ENCODE assay signal across 18 mouse cellular contexts in the genomic region with DNA sequence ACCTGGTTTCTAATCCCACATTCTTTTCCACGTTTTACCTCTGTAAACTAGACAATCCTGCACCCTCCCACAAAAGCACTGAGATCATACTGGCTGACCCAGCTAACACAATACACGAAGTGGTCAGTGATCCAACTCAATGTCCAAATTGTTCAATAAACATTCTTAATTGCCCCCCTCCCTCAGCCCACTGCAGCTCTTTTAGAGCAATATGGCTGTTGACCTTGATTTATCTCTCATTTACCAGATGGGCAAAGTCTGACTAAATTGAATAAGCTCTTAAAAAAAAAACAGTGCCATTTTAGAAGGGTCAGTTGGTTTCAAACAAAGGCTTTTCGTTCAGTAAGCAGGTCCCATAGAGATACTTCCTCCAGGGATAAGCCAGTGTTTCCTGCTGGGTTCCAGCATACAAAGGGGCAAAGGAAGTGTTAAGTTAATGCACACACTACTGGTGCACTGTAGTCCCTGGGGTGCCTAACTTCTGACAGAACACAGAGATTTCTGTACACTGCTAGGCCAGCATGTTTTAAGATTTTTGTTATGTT.
DNase-seq lines count a peak whose midpoint lies in the region; ATAC-seq lines count a peak whose summit lies in the region.
"Had no signal": no experiment of that assay in that cellular context is flagged by ENCODE, and none has a peak within 500 bp of the region (broad histone marks: within the 10 kb centered on the region; RNA-seq: fewer than 3 reads in every experiment).

No protein-coding gene starts in this region.

- no peak overlapping the region for H3K9ac ChIP-seq in kidney, embryonic 16.5 days (replicated peaks; ENCODE audit: low read length)
- no peak overlapping the region for H3K9ac ChIP-seq in midbrain, embryonic 12.5 days (replicated peaks)
- H3K9ac ChIP-seq in midbrain, embryonic 15.5 days: no peak overlapping the region
- no peak overlapping the region for H3K9ac ChIP-seq in neural tube, embryonic 11.5 days (ENCODE audit: low read length)
- H3K9ac ChIP-seq: liver, embryonic 15.5 days had no signal

- ATAC-seq in kidney, embryonic 16.5 days (ENCODE audit: low FRiP score, low TSS enrichment): no peak
- no peak for ATAC-seq in midbrain, embryonic 12.5 days (ENCODE audit: low FRiP score, low read depth)
- no peak for ATAC-seq in midbrain, embryonic 15.5 days (replicated peaks)
- no peak for ATAC-seq in neural tube, embryonic 11.5 days (ENCODE audit: insufficient read depth, low FRiP score, low TSS enrichment)
- ATAC-seq: intestine, embryonic 16.5 days had no signal

- no peaks in the 10 kb centered on the region for H3K9me3 ChIP-seq in kidney, embryonic 16.5 days (ENCODE audit: low read length)
- no peaks in the 10 kb centered on the region for H3K9me3 ChIP-seq in midbrain, embryonic 12.5 days
- H3K9me3 ChIP-seq in midbrain, embryonic 15.5 days: no peaks in the 10 kb centered on the region
- H3K9me3 ChIP-seq in neural tube, embryonic 11.5 days (ENCODE audit: control insufficient read depth, low read length): no peaks in the 10 kb centered on the region
- H3K9me3 ChIP-seq: liver, embryonic 15.5 days had no signal

- 19% methylated on average over 3 of the region's 3 CpGs for WGBS in kidney, embryonic 16.5 days
- WGBS in midbrain, embryonic 12.5 days: 14% methylated on average over 3 of the region's 3 CpGs
- 13% methylated on average over 3 of the region's 3 CpGs for WGBS in midbrain, embryonic 15.5 days
- 29% methylated on average over 3 of the region's 3 CpGs for WGBS in neural tube, embryonic 11.5 days

- intact Hi-C loops in heart, postnatal 14 days (cut with DNase I): no loop called here
- intact Hi-C loops in left cerebral cortex, postnatal 14 days (cut with DNase I): no loop called here

- H3K36me3 ChIP-seq in kidney, embryonic 16.5 days (ENCODE audit: insufficient read depth, low read length): no peaks in the 10 kb centered on the region
- no peaks in the 10 kb centered on the region for H3K36me3 ChIP-seq in midbrain, embryonic 12.5 days
- no peaks in the 10 kb centered on the region for H3K36me3 ChIP-seq in midbrain, embryonic 15.5 days (replicated peaks)
- no peaks in the 10 kb centered on the region for H3K36me3 ChIP-seq in neural tube, embryonic 11.5 days (ENCODE audit: control insufficient read depth, insufficient read depth, low read length)
- H3K36me3 ChIP-seq: liver, embryonic 15.5 days had no signal

- H3K27ac ChIP-seq in kidney, embryonic 16.5 days (ENCODE audit: low read length): peak overlapping the region; percentile 29; the same call in 1 of the 2 replicates
- peak overlapping the region; percentile 35; the same call in 1 of the 2 replicates for H3K27ac ChIP-seq in midbrain, embryonic 12.5 days (replicated peaks)
- H3K27ac ChIP-seq in midbrain, embryonic 15.5 days: no peak overlapping the region
- 0 out of 2 replicates have a peak overlapping the region, but pooled peaks have one; percentile 39 for H3K27ac ChIP-seq in neural tube, embryonic 11.5 days (ENCODE audit: low read depth, low read length)
- H3K27ac ChIP-seq: liver, embryonic 15.5 days had no signal

- no peak overlapping the region for H3K4me2 ChIP-seq in kidney, embryonic 16.5 days (replicated peaks; ENCODE audit: low read depth, low read length)
- H3K4me2 ChIP-seq in midbrain, embryonic 12.5 days (replicated peaks): no peak overlapping the region
- no peak overlapping the region for H3K4me2 ChIP-seq in midbrain, embryonic 15.5 days
- peak overlapping the region; percentile 22; the same call in 1 of the 2 replicates for H3K4me2 ChIP-seq in neural tube, embryonic 11.5 days (ENCODE audit: low read depth)
- H3K4me2 ChIP-seq: liver, embryonic 15.5 days had no signal

- peaks cover 8% of the 10 kb centered on the region; the same call in 1 of the 2 replicates for H3K4me1 ChIP-seq in kidney, embryonic 16.5 days (ENCODE audit: insufficient read depth, low read length)
- peaks cover 8% of the 10 kb centered on the region; the same call in 1 of the 2 replicates for H3K4me1 ChIP-seq in midbrain, embryonic 12.5 days
- H3K4me1 ChIP-seq in midbrain, embryonic 15.5 days: no peaks in the 10 kb centered on the region; the same call in 1 of the 2 replicates
- H3K4me1 ChIP-seq in neural tube, embryonic 11.5 days (ENCODE audit: control insufficient read depth, insufficient read depth, low read length): peaks cover 9% of the 10 kb centered on the region; the same call in 1 of the 2 replicates
- H3K4me1 ChIP-seq: liver, embryonic 15.5 days had no signal

- no peaks in the 10 kb centered on the region for H3K27me3 ChIP-seq in kidney, embryonic 16.5 days (ENCODE audit: insufficient read depth, low read length)
- H3K27me3 ChIP-seq in midbrain, embryonic 12.5 days: no peaks in the 10 kb centered on the region
- H3K27me3 ChIP-seq in midbrain, embryonic 15.5 days (replicated peaks): no peaks in the 10 kb centered on the region
- H3K27me3 ChIP-seq in neural tube, embryonic 11.5 days (ENCODE audit: control insufficient read depth, insufficient read depth, low read length): no peaks in the 10 kb centered on the region
- H3K27me3 ChIP-seq: liver, embryonic 15.5 days had no signal

- no peak overlapping the region for H3K4me3 ChIP-seq in kidney, embryonic 16.5 days (ENCODE audit: low read length)
- H3K4me3 ChIP-seq in midbrain, embryonic 12.5 days: no peak overlapping the region
- H3K4me3 ChIP-seq in midbrain, embryonic 15.5 days: no peak overlapping the region
- no peak overlapping the region for H3K4me3 ChIP-seq in neural tube, embryonic 11.5 days (ENCODE audit: low read depth, low read length)
- H3K4me3 ChIP-seq: liver, embryonic 15.5 days; myocyte had no signal

- DNase-seq in heart, adult 11 months: peak; percentile 79
- no peak for DNase-seq in heart, postnatal 14 days
- DNase-seq in kidney, postnatal 36 days: no peak
- peak; percentile 27 for DNase-seq in neural tube, embryonic 11.5 days (ENCODE audit: low spot score)
- DNase-seq in left cerebral cortex, postnatal 14 days (ENCODE audit: low spot score in 2 of 2): no peak
- DNase-seq: adrenal gland, adult 2 months; cerebellum, adult 18-20 months; gastrocnemius, postnatal 10 days; heart, postnatal 4 days; kidney, postnatal 25 days; spleen, adult 18-20 months; thymus, adult 18-20 months had no signal

Comparison
In these comparisons a context has a peak if more than half of its experiments do, and no peak if none do; other contexts are left out.
1. DNase-seq: peak in heart, adult 11 months (single experiment) and neural tube, embryonic 11.5 days (single experiment); none in heart, postnatal 14 days (0 of 2), kidney, postnatal 36 days (0 of 2) and left cerebral cortex, postnatal 14 days (0 of 2).